Mouse (Mus musculus) cerebellum, adult 11-12 months (tissue): ENCODE data around the gene Lcat.
"Not testable (repeated sequence)": the region's sequence is repeated elsewhere in the genome, so short reads cannot be mapped to it uniquely, and the experiment has no call there.

ENCODE experiments used
- DNase-seq: peaks from one replicate; pipeline ENCODE4 v3.0.0; 2022

Lcat gene

GRCm38 (mm10) chr8:105943321-105943739, at the start of gene Lcat:
Gene Lcat (minus strand): TSS chr8:105943382.
- DNase-seq = peak; percentile 48

GRCm38 (mm10) chr8:105992499-105992898, 49.3 kb upstream of the Lcat start:
- no peak for DNase-seq

GRCm38 (mm10) chr8:105991546-105991945, 48.4 kb upstream of the Lcat start:
- DNase-seq = no peak

- DNase-seq = peak; percentile 77
Observed at GRCm38 (mm10) chr8:105990856-105991387, 47.7 kb upstream of the Lcat start, which contains the start of gene Dus2. Gene Dus2 (plus strand): TSS chr8:105991337.

GRCm38 (mm10) chr8:105988546-105988945, 45.4 kb upstream of the Lcat start:
- no peak for DNase-seq

- DNase-seq = not testable (repeated sequence)
Observed at GRCm38 (mm10) chr8:105983406-105983805, 40.2 kb upstream of the Lcat start.

- no peak for DNase-seq
Observed at GRCm38 (mm10) chr8:105981146-105981545, 38.0 kb upstream of the Lcat start.

- DNase-seq = no peak
Observed at GRCm38 (mm10) chr8:105979325-105979724, 36.1 kb upstream of the Lcat start, which contains the start of gene Dpep3. Gene Dpep3 (minus strand): TSS chr8:105979429.

- DNase-seq = no peak
Observed at GRCm38 (mm10) chr8:105975363-105975762, 32.2 kb upstream of the Lcat start.

GRCm38 (mm10) chr8:105971019-105971720, 28.0 kb upstream of the Lcat start:
- no peak for DNase-seq

- no peak for DNase-seq
Observed at GRCm38 (mm10) chr8:105969367-105969766, 26.2 kb upstream of the Lcat start.

- no peak for DNase-seq
Observed at GRCm38 (mm10) chr8:105966692-105967311, 23.6 kb upstream of the Lcat start.

- DNase-seq = no peak
Observed at GRCm38 (mm10) chr8:105965905-105966341, 22.7 kb upstream of the Lcat start, which contains the start of gene Slc12a4. Gene Slc12a4 (minus strand): TSS chr8:105966097.

GRCm38 (mm10) chr8:105965266-105965904, 22.2 kb upstream of the Lcat start:
- DNase-seq = no peak

GRCm38 (mm10) chr8:105964506-105965265, 21.5 kb upstream of the Lcat start:
- no peak for DNase-seq

GRCm38 (mm10) chr8:105961536-105961935, 18.4 kb upstream of the Lcat start:
- DNase-seq = no peak

GRCm38 (mm10) chr8:105961101-105961500, 17.9 kb upstream of the Lcat start:
- no peak for DNase-seq

GRCm38 (mm10) chr8:105959350-105959749, 16.2 kb upstream of the Lcat start:
- DNase-seq = peak; percentile 87

GRCm38 (mm10) chr8:105957813-105958212, 14.6 kb upstream of the Lcat start:
- DNase-seq = no peak

- no peak for DNase-seq
Observed at GRCm38 (mm10) chr8:105956556-105956955, 13.4 kb upstream of the Lcat start.

- DNase-seq = peak; percentile 47
Observed at GRCm38 (mm10) chr8:105951057-105951659, 8.0 kb upstream of the Lcat start.

- DNase-seq = no peak
Observed at GRCm38 (mm10) chr8:105949350-105949749, 6.2 kb upstream of the Lcat start.
